Mouse (Mus musculus) layer of hippocampus, postnatal 25 days (tissue): Measurements from ENCODE around the gene Lin37. TPM values are rescaled to one million over a fixed set of nuclear protein-coding genes. Genes with fewer than 3 reads are reported as not detected.

Experiments
- DNase-seq, 2 experiments: peaks; one replicate each; pipeline ENCODE4 v3.0.0; 2022; ENCODE audit warnings: mixed read lengths in 2 of 2, low spot score in 1 of 2; ENCODE audit errors: extremely low spot score in 1 of 2
- microRNA-seq, 2 experiments: library from miRNA; unstranded; fragments of <30 nt; microRNA quantifications; one replicate each; pipeline ENCODE4 v1.2.0; 2021
- total RNA-seq, 2 experiments: library from RNA; stranded (reverse); gene quantifications; 2 replicates each; pipeline ENCODE4 v1.2.3; 2021

Gene Lin37
- total RNA-seq, 2 experiments from 2014 or later: 36.8 to 44.9 TPM

DNA sequence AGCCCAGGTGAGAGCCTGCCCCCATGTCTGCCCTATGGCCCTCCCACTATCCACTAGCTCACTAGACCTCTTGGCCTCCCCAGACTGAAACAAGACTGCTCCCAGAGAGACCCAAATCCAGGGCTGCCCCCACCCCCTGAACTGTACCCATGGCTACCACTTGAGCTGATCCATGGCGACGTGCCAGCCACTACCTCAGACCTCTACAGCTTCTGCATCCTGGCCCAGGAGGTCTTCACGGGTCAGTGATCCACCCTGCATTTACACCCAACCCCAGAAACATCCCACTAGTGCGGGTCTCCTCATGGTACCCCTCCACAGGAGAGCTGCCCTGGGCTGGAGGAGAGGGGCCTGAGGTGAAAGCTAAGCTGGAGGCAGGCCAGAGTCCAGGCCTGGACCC is 39.2 kb downstream of the Lin37 start:
- no peak for DNase-seq

GRCm38 (mm10) chr7:30518325-30518724 is 41.3 kb downstream of the Lin37 start:
- DNase-seq: no peak

GRCm38 (mm10) chr7:30515003-30515760 is 44.5 kb downstream of the Lin37 start:
- DNase-seq: no peak

DNA sequence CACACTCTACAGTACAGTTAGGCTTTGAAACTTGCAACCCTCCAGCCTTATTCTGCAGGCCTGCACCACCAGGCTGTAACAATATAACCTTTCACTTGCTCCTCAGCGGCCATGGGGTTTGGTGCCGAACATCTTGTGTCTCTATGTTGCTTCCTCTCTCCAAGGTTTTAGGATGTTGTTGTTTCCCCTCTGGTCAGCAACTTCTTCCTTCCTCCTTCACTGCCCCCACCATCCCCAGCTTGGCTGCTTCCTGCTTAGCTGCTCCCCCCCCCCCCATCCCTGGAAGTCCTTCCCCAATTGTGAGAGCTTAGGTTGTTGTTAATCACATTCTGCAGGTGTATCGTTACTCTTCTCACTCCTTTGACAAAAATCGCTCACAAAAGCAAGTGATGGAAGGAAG is 51.6 kb downstream of the Lin37 start:
- DNase-seq: no peak

Small RNAs within 50 kb of the gene (microRNA-seq; reads per million reads assigned to microRNA genes)
- gene Gm38670 (0 to 1.3 reads per million in 2 experiments), gene Mir3569 (0.92 to 1.2 reads per million in 2 experiments)

Other genes with a start within 250 kb of the Lin37 start
- 10 to 100 TPM in 1 of 2 experiments, 1 to 10 TPM in 1; 6.4 to 13.1 TPM for gene Syne4, start 245.0 kb downstream of the Lin37 start, total RNA-seq
- under 1 TPM; 0.15 to 0.75 TPM for gene E130208F15Rik, start 238.1 kb downstream of the Lin37 start, total RNA-seq
- gene Sdhaf1, start 235.9 kb downstream of the Lin37 start, total RNA-seq: 1 to 10 TPM; 7.8 to 7.9 TPM
- 10 to 100 TPM; 33.6 to 34.7 TPM for gene Lrfn3, start 197.1 kb downstream of the Lin37 start, total RNA-seq
- gene Tyrobp, start 146.1 kb downstream of the Lin37 start, total RNA-seq: 10 to 100 TPM; 28.8 to 31.4 TPM
- gene Hcst, start 140.0 kb downstream of the Lin37 start, total RNA-seq: 1 to 10 TPM in 1 of 2 experiments, under 1 TPM in 1; 0.98 to 1.0 TPM
- gene Nfkbid, start 138.1 kb downstream of the Lin37 start, total RNA-seq: 1 to 10 TPM; 2.9 to 3.0 TPM
- 1,000 to 10,000 TPM; 1,227 to 1,377 TPM for gene Aplp1, start 114.3 kb downstream of the Lin37 start, total RNA-seq
- gene Kirrel2, start 102.1 kb downstream of the Lin37 start, total RNA-seq: 10 to 100 TPM; 15.3 to 16.4 TPM
- gene Nphs1, start 101.5 kb downstream of the Lin37 start, total RNA-seq: 1 to 10 TPM; 1.8 to 2.2 TPM
- not detected for gene Prodh2, start 66.2 kb downstream of the Lin37 start, total RNA-seq
- gene Arhgap33, start 24.8 kb downstream of the Lin37 start, total RNA-seq: 100 to 1,000 TPM; 103 to 132 TPM
- gene Hspb6, start 7.7 kb downstream of the Lin37 start, total RNA-seq: 1 to 10 TPM; 3.4 to 4.3 TPM
- 1 to 10 TPM; 3.5 to 3.6 TPM for gene Proser3, start 7.5 kb downstream of the Lin37 start, total RNA-seq
- 10 to 100 TPM; 69.8 to 72.5 TPM for gene U2af1l4, start 3.5 kb upstream of the Lin37 start, total RNA-seq
- 1 to 10 TPM; 6.8 to 8.8 TPM for gene Gm49396, start 3.5 kb upstream of the Lin37 start, total RNA-seq
- gene Psenen, start 3.8 kb upstream of the Lin37 start, total RNA-seq: 10 to 100 TPM; 76.0 to 92.1 TPM
- 1 to 10 TPM; 4.7 to 5.2 TPM for gene Igflr1, start 5.6 kb upstream of the Lin37 start, total RNA-seq
- 10 to 100 TPM; 39.1 to 57.1 TPM for gene Kmt2b, start 28.9 kb upstream of the Lin37 start, total RNA-seq
- not detected for gene Zbtb32, start 39.1 kb upstream of the Lin37 start, total RNA-seq
- under 1 TPM in 1 of 2 experiments, not detected in 1; 0.20 TPM for gene Upk1a, start 53.0 kb upstream of the Lin37 start, total RNA-seq
- gene Cox6b1, start 66.3 kb upstream of the Lin37 start, total RNA-seq: 100 to 1,000 TPM; 631 to 741 TPM
- gene Etv2, start 76.0 kb upstream of the Lin37 start, total RNA-seq: not detected
- 10 to 100 TPM; 75.3 to 81.5 TPM for gene Rbm42, start 90.5 kb upstream of the Lin37 start, total RNA-seq
- gene Haus5, start 105.2 kb upstream of the Lin37 start, total RNA-seq: 1 to 10 TPM; 4.2 to 6.6 TPM
- gene Pmis2, start 111.8 kb upstream of the Lin37 start, total RNA-seq: not detected
- not detected for gene 2200002J24Rik, start 139.1 kb upstream of the Lin37 start, total RNA-seq
- gene Atp4a, start 152.4 kb upstream of the Lin37 start, total RNA-seq: 1 to 10 TPM in 1 of 2 experiments, under 1 TPM in 1; 0.74 to 1.1 TPM
- gene Tmem147, start 169.7 kb upstream of the Lin37 start, total RNA-seq: 100 to 1,000 TPM; 116 to 132 TPM
- not detected for gene Gapdhs, start 183.8 kb upstream of the Lin37 start, total RNA-seq
- gene Sbsn, start 191.6 kb upstream of the Lin37 start, total RNA-seq: 1 to 10 TPM; 7.5 to 7.7 TPM
- 1 to 10 TPM in 1 of 2 experiments, under 1 TPM in 1; 0.66 to 1.3 TPM for gene Dmkn, start 203.9 kb upstream of the Lin37 start, total RNA-seq
- gene Krtdap, start 228.1 kb upstream of the Lin37 start, total RNA-seq: not detected